Mouse (Mus musculus): ENCODE measurements around the gene Man1b1. TPM values are rescaled to one million over a fixed set of nuclear protein-coding genes. Genes with fewer than 3 reads are reported as not detected.

Man1b1 gene
- polyA plus RNA-seq, 1 experiment = 11.2 TPM

- DNase-seq (ENCODE audit: low read depth) = no peak
Measured at GRCm38 (mm10) chr2:25305587-25306359, 26.4 kb upstream of the Man1b1 start.

- no peak for DNase-seq (ENCODE audit: low read depth)
Measured at GRCm38 (mm10) chr2:25310180-25310579, 22.0 kb upstream of the Man1b1 start.

GRCm38 (mm10) chr2:25310969-25311368 lies 21.2 kb upstream of the Man1b1 start:
- DNase-seq (ENCODE audit: low read depth) = no peak

GRCm38 (mm10) chr2:25311491-25311891 lies 20.6 kb upstream of the Man1b1 start:
- DNase-seq (ENCODE audit: low read depth) = no peak

GRCm38 (mm10) chr2:25318119-25318966 lies 13.8 kb upstream of the Man1b1 start:
- no peak for DNase-seq (ENCODE audit: low read depth)

GRCm38 (mm10) chr2:25318971-25319773 lies 13.0 kb upstream of the Man1b1 start, which contains the start of gene Grin1:
TSS of gene Grin1 (minus strand) at chr2:25319187.
- DNase-seq (ENCODE audit: low read depth) = no peak

GRCm38 (mm10) chr2:25320084-25320483 lies 12.1 kb upstream of the Man1b1 start:
- DNase-seq (ENCODE audit: low read depth) = no peak

GRCm38 (mm10) chr2:25326036-25326435 lies 6.1 kb upstream of the Man1b1 start:
- DNase-seq (ENCODE audit: low read depth) = no peak

GRCm38 (mm10) chr2:25328440-25328839 lies 3.7 kb upstream of the Man1b1 start:
- no peak for DNase-seq (ENCODE audit: low read depth)

GRCm38 (mm10) chr2:25331470-25331869 lies 668 bp upstream of the Man1b1 start:
- DNase-seq (ENCODE audit: low read depth) = no peak

GRCm38 (mm10) chr2:25333569-25333968 lies 1.4 kb downstream of the Man1b1 start:
- DNase-seq (ENCODE audit: low read depth) = no peak

GRCm38 (mm10) chr2:25338303-25338702 lies 6.2 kb downstream of the Man1b1 start:
- no peak for DNase-seq (ENCODE audit: low read depth)

GRCm38 (mm10) chr2:25348162-25348561 lies 16.0 kb downstream of the Man1b1 start:
- DNase-seq (ENCODE audit: low read depth) = no peak

GRCm38 (mm10) chr2:25349499-25349898 lies 17.4 kb downstream of the Man1b1 start:
- DNase-seq (ENCODE audit: low read depth) = no peak

GRCm38 (mm10) chr2:25350701-25351100 lies 18.6 kb downstream of the Man1b1 start:
- DNase-seq (ENCODE audit: low read depth) = no peak

GRCm38 (mm10) chr2:25354211-25354610 lies 22.1 kb downstream of the Man1b1 start:
- no peak for DNase-seq (ENCODE audit: low read depth)

- DNase-seq (ENCODE audit: low read depth) = no peak
Measured at GRCm38 (mm10) chr2:25355419-25356066, 23.4 kb downstream of the Man1b1 start.

GRCm38 (mm10) chr2:25356208-25357079 lies 24.3 kb downstream of the Man1b1 start, which contains the start of gene Dpp7:
TSS of gene Dpp7 (minus strand) at chr2:25356359.
- no peak for DNase-seq (ENCODE audit: low read depth)

- no peak for DNase-seq (ENCODE audit: low read depth)
Measured at GRCm38 (mm10) chr2:25359848-25360247, 27.7 kb downstream of the Man1b1 start.

GRCm38 (mm10) chr2:25363478-25364178 lies 31.5 kb downstream of the Man1b1 start:
- no peak for DNase-seq (ENCODE audit: low read depth)
